Mouse (Mus musculus): ENCODE results near the gene Auts2.

Auts2 gene

GRCm38 (mm10) chr5:131737476-131737875 lies 805.7 kb downstream of the Auts2 start:
- no peak for DNase-seq (ENCODE audit: low read depth, low spot score)

DNA sequence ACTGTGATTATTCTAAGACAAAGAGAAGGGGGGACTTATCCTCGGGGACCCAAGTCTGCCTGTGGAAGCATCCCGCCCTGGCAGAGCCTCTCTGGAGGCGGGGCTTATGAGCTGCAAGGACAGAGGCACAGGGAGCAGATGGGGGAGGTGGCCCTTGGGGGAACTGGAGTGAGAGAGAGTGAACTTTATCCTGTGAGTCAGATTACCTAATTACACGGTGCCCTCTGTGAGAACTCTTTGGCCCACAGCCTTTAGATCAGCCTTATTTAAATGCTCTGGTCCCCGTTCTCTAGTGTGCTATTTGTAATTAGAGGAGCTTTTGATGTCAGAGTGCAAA lies 809.9 kb downstream of the Auts2 start:
- DNase-seq (ENCODE audit: low read depth, low spot score): no peak

DNA sequence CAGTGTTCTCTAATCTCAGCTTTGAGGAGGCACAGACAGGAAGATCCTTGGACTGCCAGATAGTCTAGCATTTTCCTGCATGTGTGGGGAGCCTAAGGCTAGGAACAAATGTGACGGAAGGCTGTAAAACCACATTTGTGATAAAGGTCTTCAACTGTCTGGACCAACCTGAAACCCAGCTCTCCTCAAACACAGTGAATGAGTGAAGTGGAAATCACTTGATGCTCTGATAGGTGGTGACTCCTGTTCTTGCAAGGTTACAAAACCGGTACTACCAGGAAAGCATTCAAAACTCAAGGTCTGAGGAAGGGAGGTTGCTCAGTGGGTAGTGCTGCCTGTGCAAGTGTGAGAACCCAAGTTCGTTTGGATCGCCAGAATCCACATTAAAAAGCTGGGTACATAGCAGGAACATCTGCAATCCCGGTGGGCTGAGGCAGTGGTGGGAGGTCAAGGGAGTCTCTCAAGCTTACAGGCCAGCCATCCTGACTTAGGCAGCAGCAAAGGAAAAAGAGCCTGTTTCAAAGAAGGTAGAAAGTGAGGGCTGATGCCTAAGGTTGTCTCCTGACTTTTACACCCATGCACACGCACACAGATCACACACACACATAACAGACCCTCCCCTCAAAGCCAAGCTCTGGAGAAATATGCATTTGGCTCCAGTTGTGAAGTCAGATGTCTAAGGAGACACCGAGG lies 810.4 kb downstream of the Auts2 start:
- DNase-seq (ENCODE audit: low read depth, low spot score): no peak

DNA sequence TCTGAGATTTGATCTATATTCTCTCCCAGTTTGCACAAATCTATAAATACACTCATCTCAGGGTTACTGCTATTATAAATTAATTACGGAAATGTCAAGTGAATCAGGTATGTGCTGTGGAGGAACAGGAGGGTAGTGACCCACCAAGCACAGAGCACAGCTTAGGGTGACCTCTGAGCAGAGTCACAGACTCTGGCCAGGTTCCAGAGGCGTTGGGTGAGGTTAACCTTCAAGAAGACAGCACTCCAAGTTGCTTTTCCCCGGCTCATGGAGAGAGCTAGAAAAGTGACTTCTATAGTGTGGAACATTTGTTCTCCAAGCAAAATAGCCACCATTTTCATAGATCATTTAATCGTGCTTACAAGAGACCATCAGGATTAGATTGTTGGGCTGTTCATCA lies 813.7 kb downstream of the Auts2 start:
- DNase-seq (ENCODE audit: low read depth, low spot score): no peak

DNA sequence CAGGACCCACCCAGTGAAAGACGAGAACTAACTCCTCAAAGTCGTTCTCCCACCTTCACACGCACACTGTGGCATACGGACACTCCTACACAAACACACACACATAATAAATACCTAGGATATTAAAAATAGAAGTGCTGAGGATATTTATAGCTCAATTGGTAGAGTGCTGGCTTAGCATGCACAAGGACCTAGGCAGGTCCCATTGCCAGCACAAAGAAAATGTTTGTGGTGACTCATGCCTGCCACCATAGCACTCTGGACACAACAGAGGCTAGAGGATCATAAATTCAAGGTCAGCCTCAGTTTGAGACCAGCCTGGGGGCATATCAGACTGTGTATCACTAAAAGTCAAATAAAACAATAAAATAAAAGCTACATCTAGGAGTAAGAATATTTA lies 815.2 kb downstream of the Auts2 start:
- no peak for DNase-seq (ENCODE audit: low read depth, low spot score)

DNA sequence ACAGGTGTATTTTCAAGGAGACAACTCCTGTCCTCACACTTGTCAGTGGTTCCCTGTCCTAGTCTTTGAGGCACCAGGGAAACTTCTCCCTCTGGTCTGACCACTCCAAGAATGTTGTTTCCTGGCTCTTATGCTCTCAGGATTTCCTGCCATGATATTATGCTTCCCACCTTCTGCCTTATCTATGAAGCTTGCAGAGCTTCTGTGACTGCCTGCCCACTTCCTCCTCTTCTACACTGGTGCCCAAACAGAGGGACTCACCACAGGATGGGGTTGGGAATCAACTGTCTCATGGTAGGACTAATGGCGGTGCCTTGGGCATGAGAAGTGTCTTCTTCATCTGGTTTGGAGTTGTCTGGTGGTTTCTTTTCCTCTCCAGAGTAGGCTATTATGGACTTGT lies 818.6 kb downstream of the Auts2 start:
- no peak for DNase-seq (ENCODE audit: low read depth, low spot score)

DNA sequence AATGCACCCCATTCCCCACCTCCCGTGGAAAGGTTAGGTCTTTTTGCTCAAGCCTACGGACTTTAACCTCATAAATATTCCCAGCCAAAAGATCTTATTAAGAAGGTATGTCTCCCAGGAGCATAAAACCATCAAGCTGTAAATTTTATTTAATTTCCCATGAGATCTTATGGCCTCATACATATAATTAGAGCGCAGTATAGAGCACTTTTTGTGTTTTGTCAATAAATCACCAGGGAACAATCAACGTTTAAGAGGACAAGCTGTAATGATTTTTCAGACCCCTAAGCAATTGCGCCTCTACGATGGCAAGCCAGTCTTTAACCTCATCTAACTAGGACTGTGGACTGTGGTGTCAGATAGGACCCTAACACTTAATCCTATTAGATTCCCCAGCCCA lies 820.4 kb downstream of the Auts2 start:
- no peak for DNase-seq (ENCODE audit: low read depth, low spot score)

- DNase-seq (ENCODE audit: low read depth, low spot score): no peak
These were observed 820.8 kb downstream of the Auts2 start for GRCm38 (mm10) chr5:131722361-131722760.

GRCm38 (mm10) chr5:131718013-131718412 lies 825.1 kb downstream of the Auts2 start:
- DNase-seq (ENCODE audit: low read depth, low spot score): no peak

- no peak for DNase-seq (ENCODE audit: low read depth, low spot score)
These were observed 825.7 kb downstream of the Auts2 start for GRCm38 (mm10) chr5:131717359-131717965.

- no peak for DNase-seq (ENCODE audit: low read depth, low spot score)
These were observed 828.2 kb downstream of the Auts2 start for GRCm38 (mm10) chr5:131714979-131715378.

GRCm38 (mm10) chr5:131712441-131712840 lies 830.7 kb downstream of the Auts2 start:
- DNase-seq (ENCODE audit: low read depth, low spot score): no peak

DNA sequence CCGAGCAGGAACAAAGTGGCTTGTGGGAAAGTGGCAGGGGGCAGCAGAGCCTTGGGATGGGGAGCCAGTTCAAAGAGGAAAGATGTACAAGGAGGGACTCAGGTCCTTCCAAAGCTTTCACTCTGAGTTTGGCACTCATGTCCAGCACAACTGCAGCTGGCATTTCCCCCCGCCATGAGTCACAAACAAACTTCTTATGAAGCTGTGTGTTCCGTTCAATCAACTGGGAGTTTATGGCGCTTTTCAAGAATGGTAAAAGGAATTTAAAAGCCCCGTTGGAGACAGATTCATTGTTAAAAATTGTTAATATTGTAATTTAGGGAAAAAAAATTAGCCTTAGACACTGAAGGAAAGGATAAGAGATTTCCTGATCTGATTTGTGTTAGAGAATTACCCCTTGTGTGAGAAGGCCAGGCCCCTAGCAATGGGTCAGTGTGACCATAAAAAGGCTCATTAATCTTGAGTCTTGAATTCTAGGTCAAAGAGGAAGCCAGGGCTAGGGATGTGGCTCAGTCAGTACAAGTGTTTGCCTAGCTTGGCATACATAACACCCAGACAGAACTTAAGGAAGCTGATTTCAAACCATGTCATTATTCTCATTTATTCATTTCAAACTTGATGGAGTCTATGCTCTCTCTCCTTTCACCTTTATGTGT lies 831.5 kb downstream of the Auts2 start:
- DNase-seq (ENCODE audit: low read depth, low spot score): no peak

GRCm38 (mm10) chr5:131710735-131711473 lies 832.2 kb downstream of the Auts2 start:
- no peak for DNase-seq (ENCODE audit: low read depth, low spot score)

DNA sequence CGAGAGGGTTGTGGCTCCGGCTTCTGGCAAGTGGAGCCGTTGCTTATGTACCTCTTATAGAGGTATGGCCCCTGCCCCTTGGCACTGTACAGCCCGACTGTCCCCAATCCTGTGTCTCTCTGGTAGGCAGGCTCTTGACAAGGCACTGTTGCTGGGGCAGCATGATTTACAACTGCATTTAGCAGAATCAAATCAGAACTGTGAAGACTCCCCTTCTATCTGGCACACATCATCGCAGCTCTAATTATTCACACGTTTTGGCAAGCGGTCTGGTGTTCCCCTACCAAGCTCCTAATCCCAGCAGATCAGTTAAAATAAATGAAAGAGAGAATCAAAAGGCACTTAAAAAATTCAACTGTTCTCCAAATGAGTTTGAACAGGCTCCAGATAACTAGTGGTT lies 835.7 kb downstream of the Auts2 start:
- no peak for DNase-seq (ENCODE audit: low read depth, low spot score)

GRCm38 (mm10) chr5:131703729-131704128 lies 839.4 kb downstream of the Auts2 start:
- DNase-seq (ENCODE audit: low read depth, low spot score): no peak

DNA sequence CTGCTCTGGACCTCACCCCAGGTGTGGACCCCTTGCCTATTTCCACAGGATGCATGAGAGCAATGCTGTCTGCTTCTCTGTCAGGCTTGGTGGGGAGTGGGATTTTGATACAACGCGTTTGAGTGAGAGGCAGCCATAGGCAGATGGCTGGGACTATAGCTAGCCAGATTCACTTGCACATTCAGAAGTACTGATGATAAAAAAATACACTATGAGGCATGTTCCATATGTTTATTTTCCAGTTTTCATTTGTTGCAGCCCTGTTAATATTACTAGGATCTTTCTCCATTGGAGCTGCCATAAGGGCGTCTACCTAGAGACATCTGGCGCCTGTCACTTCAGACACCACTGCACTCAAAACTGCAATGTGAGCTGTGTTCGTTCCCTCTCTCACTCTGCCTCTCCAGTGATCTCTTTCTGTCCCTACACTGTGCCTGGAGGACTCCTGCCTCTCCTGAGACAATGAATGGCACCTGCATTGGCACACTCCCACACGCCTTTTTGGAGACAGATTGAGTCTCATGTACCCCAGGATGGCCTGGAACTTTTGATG lies 840.2 kb downstream of the Auts2 start:
- DNase-seq (ENCODE audit: low read depth, low spot score): no peak

DNA sequence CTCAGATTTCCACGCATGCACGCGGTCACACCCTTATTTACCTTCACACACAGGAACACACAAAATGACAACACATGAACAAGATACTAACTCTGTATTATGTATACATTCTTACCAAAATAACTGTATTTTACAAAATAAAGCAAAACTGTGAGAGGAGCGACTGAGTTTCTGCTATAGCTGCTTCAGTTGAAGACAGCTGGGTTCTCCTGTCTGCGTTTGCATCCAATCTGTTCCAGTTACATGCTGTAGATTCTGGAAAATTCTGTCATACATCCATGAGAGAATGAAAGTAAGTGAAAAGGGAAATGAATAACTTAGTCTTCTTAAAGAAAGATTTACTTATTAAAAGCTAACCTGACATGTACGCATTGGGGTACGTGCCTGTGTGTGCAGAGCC lies 844.2 kb downstream of the Auts2 start:
- no peak for DNase-seq (ENCODE audit: low read depth, low spot score)

DNA sequence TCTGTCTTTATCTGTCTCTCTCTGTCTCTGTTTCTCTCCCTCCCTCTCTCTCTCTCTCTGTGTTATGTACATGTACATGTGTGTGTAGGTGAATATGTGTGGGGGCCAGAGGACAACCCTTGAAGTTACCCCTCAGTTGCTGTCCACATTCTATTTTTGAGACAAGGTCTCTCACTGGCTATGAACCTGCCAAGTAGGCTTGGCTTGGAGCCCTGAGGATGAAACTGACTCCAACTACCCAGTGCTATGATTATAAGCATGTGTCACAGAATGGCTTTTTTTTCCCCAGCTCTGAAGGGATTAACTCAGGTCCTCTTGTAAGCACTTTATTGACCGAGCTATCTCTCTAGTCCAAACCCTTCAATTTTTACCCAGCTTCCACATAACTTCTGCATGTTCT lies 852.4 kb downstream of the Auts2 start:
- no peak for DNase-seq (ENCODE audit: low read depth, low spot score)

DNA sequence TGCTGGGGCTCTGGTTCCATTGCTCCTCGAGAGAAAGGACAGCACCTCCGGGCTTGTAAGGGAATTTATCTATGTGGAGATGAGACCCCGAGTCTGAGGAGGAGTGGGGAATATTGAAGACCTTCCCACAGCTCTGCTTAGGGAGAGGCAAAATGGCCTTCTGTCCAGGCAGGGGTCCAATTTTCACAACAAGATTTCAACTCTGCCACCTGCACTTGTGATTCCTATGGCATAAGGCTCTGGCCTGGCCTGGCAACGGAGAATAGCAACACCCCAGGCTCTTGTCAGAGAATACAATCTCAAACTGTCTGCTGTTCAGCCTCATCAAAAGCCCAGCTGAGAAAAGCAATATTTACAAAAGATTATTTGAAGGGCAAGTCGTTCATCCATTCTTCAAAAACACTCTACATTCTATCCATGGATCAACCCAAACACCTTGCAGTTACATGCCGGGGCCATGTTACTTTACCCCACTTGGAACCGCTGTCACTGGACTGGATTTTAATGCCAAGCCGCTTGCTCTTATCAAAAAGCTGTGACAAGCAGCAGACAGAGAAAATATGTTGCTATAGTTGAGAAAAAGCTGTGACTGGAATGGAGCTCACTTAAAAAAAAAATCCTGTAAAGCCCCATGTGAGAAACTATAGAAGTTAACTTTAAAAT lies 856.1 kb downstream of the Auts2 start:
- no peak for DNase-seq (ENCODE audit: low read depth, low spot score)

GRCm38 (mm10) chr5:131680127-131680845 lies 862.9 kb downstream of the Auts2 start:
- no peak for DNase-seq (ENCODE audit: low read depth, low spot score)

All from c-Kit-negative CD71-positive TER-119-positive erythroid progenitor cells, embryonic 14.5 days (primary cell).